Mouse (Mus musculus): ENCODE results near the gene Polr3b. TPM values are rescaled to one million over a fixed set of nuclear protein-coding genes. Genes with fewer than 3 reads are reported as not detected.

Polr3b gene
- polyA plus RNA-seq, 1 experiment from 2014 or later: 17.2 TPM

Other genes with a start within 250 kb of the Polr3b start
- 4.9 and 5.0 TPM in 2 replicates for gene Nuak1, start 181.7 kb upstream of the Polr3b start, polyA plus RNA-seq (2015; fragmentation: Nextera tagmentation; extraction: Ambion mirVana)
- gene Ckap4, start 88.2 kb upstream of the Polr3b start, polyA plus RNA-seq (2015; fragmentation: Nextera tagmentation; extraction: Ambion mirVana): 48.7 and 60.9 TPM in 2 replicates
- gene Tcp11l2, start 45.7 kb upstream of the Polr3b start, polyA plus RNA-seq (2015; fragmentation: Nextera tagmentation; extraction: Ambion mirVana): 18.5 and 19.5 TPM in 2 replicates
- 29.0 and 34.3 TPM in 2 replicates for gene Rfx4, start 133.8 kb downstream of the Polr3b start, polyA plus RNA-seq (2015; fragmentation: Nextera tagmentation; extraction: Ambion mirVana)

All from midbrain, embryonic 13.5 days (tissue).